Mouse (Mus musculus): Measurements from ENCODE around the gene Psmd2.
A peak's percentile ranks its signal among the peaks of the same experiment; 100 is the strongest.
"Not testable (repeated sequence)": the region's sequence is repeated elsewhere in the genome, so short reads cannot be mapped to it uniquely, and the experiment has no call there.

The Psmd2 gene

GRCm38 (mm10) chr16:20657661-20658060, 6.2 kb downstream of the Psmd2 start:
- no peak for DNase-seq

- DNase-seq, result not testable (repeated sequence)
Measured at GRCm38 (mm10) chr16:20668013-20668412, 16.6 kb downstream of the Psmd2 start, which contains the start of gene Eif4g1. TSS of gene Eif4g1 (plus strand) at chr16:20668313.

- no peak for DNase-seq
Measured at GRCm38 (mm10) chr16:20670291-20670690, 18.8 kb downstream of the Psmd2 start.

GRCm38 (mm10) chr16:20671886-20672285, 20.4 kb downstream of the Psmd2 start:
- DNase-seq, result no peak

GRCm38 (mm10) chr16:20672500-20672902, 21.0 kb downstream of the Psmd2 start:
- DNase-seq, result peak; percentile 98

- DNase-seq, result peak; percentile 80
Measured at GRCm38 (mm10) chr16:20672965-20673705, 21.7 kb downstream of the Psmd2 start.

GRCm38 (mm10) chr16:20673706-20674303, 22.4 kb downstream of the Psmd2 start:
- peak; percentile 63 for DNase-seq

- no peak for DNase-seq
Measured at GRCm38 (mm10) chr16:20675213-20675612, 23.8 kb downstream of the Psmd2 start.

GRCm38 (mm10) chr16:20676702-20677101, 25.2 kb downstream of the Psmd2 start:
- DNase-seq, result no peak

GRCm38 (mm10) chr16:20677380-20677779, 25.9 kb downstream of the Psmd2 start:
- no peak for DNase-seq

- DNase-seq, result peak; percentile 83
Measured at GRCm38 (mm10) chr16:20677974-20678675, 26.7 kb downstream of the Psmd2 start.

GRCm38 (mm10) chr16:20690774-20691173, 39.3 kb downstream of the Psmd2 start:
- no peak for DNase-seq

GRCm38 (mm10) chr16:20691617-20692016, 40.2 kb downstream of the Psmd2 start:
- DNase-seq, result no peak

GRCm38 (mm10) chr16:20692241-20692965, 41.0 kb downstream of the Psmd2 start:
- no peak for DNase-seq

- peak; percentile 94 for DNase-seq
Measured at GRCm38 (mm10) chr16:20693111-20693701, 41.8 kb downstream of the Psmd2 start, which contains the start of gene Fam131a. TSS of gene Fam131a (plus strand) at chr16:20693241.

GRCm38 (mm10) chr16:20694781-20695180, 43.3 kb downstream of the Psmd2 start:
- DNase-seq, result peak; percentile 60

- peak; percentile 93 for DNase-seq
Measured at GRCm38 (mm10) chr16:20695622-20696323, 44.3 kb downstream of the Psmd2 start.

- no peak for DNase-seq
Measured at GRCm38 (mm10) chr16:20699266-20699665, 47.8 kb downstream of the Psmd2 start.

- no peak for DNase-seq
Measured at GRCm38 (mm10) chr16:20700036-20700435, 48.6 kb downstream of the Psmd2 start.

GRCm38 (mm10) chr16:20701316-20701715, 49.9 kb downstream of the Psmd2 start:
- no peak for DNase-seq

- DNase-seq, result no peak
Measured at GRCm38 (mm10) chr16:20701729-20702521, 50.5 kb downstream of the Psmd2 start.
